Mouse (Mus musculus) heart, adult 8-10 months (tissue): ENCODE results near the gene Pde10a. TPM values are rescaled to one million over a fixed set of nuclear protein-coding genes. Genes with fewer than 3 reads are reported as not detected.

Source experiments
- DNase-seq: peaks from one replicate; pipeline ENCODE4 v3.0.0; 2022; ENCODE audit warnings: low spot score
- total RNA-seq, 4 experiments: library from RNA; stranded (reverse); gene quantifications; 2 replicates each; pipeline ENCODE4 v1.2.4; 2022

Pde10a gene
- total RNA-seq, 4 experiments from 2014 or later: 1.8 to 3.6 (median 2.8) TPM

DNA sequence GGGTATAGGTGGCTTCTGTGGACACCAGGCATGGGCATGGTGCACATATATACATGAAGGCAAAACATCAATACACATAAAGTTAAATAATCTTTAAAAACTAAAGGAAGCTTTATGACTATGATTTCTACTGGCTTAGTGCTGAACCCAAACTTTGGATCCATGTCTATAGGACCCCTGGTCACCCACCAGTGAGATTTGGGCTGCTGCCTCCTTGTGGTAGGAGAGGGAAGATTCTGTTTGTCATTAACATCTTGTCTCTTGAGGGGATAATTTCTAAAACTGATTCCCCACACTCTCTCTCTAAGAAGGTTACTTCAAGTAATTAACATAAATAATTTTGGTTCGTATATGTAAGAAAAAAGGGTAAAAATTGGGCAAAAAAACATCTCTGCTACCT lies 220.2 kb downstream of the Pde10a start:
- no peak for DNase-seq

DNA sequence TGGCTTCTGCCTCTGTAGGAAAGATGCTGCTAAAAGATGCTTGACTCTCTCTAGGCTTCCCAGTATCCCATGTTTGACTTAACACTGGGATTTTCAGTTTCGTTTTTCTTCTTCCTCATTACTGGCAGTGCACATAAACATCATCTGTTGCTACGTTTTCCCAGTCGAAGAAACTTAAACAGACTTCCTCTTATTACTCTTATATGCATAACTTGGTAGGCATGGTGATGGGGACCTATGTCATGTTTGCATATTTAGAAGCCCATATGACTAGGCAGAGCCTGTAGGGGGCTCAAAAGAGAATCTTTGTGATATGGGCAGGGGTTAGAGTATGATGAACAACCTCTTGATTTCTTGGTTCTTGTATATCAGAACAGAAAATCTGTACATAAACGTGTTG lies 224.3 kb downstream of the Pde10a start:
- no peak for DNase-seq

- no peak for DNase-seq
Measured at GRCm38 (mm10) chr17:8757576-8757975, 232.4 kb downstream of the Pde10a start.

DNA sequence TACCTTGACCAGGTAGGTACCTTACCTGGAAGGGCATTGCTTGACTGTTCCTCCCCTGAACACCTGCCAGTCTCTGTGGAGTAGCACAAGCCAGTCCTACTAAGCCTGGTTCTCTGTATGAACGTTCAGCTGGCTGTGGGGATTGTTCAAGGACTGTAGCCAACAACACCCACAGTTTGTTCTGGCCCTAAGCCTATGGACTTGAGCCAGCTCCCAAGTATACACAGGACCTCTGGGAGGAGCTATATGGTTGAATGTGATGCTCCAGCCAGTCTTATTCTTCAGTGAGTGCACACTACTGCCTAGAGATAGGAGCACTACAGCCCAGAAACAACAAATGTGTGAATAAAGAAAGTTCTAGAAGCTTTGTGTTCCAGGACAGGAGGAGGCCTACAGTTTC lies 238.1 kb downstream of the Pde10a start:
- no peak for DNase-seq

GRCm38 (mm10) chr17:8765987-8766576 lies 240.9 kb downstream of the Pde10a start:
- DNase-seq: no peak

GRCm38 (mm10) chr17:8769155-8769554 lies 244.0 kb downstream of the Pde10a start:
- DNase-seq: no peak

DNA sequence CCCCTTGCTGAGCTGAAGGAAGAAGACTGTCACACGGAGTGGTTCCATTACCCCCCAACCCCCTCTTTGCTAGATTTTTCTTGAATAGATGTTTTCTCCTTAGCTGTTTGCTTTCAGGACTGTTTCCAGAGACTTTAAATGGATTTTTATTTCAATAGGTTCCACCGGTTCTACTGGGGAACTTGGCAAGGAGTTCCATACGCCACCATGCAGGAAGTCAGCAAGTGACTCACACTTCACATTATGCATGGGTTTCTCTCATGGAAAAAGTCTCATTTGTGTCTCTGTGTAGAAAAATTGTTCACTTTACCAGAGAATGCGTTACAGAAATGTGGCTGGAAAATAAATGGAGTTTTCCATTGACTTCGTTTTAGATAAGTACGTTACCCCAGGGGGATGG lies 248.2 kb downstream of the Pde10a start:
- DNase-seq: no peak

DNA sequence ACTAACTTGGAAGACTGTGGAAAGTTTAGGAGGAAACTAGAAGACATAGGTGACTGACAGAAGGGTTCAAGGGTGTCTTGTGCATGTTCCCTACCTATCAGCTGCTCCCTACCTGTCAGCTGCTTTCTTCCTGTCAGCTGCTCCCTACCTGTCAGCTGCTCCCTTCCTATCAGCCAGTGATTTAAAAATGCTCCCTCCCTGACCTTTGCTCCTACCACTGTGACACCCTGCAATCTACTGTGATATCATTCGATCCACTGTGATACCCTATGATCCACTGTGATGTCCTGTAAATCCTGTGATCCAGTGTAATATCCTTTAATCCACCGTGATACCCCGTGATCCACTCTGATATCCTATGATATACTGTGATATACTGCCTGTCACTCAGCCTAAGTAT lies 249.1 kb downstream of the Pde10a start:
- no peak for DNase-seq

DNA sequence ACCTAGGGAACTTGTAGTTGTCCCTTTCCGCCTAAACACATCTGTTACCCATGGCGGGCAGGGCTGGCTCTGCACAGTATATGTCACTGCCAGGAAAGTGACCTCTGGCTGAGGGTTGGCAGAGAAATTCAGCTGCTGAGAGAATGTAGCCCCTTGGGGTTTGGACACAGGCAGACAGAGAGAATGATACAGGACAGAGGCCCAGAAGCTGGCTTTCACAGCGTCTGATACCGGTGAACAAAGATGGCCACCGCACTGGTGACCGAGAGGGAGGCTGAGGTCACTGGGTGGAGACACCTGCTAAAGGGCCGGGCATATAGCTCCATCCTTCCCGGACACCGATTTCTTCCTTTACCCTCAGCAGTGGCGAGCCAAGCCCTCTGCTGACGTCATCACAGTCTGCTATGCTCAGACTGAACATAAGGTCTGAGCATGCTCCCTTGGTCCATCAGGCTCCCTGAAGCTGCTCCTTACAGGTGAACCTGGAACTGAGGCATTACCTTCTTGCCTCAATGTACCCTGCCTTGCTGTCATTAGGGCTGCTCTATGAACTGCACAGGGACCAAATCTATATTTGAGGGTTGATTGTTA lies 250.5 kb downstream of the Pde10a start:
- no peak for DNase-seq

DNA sequence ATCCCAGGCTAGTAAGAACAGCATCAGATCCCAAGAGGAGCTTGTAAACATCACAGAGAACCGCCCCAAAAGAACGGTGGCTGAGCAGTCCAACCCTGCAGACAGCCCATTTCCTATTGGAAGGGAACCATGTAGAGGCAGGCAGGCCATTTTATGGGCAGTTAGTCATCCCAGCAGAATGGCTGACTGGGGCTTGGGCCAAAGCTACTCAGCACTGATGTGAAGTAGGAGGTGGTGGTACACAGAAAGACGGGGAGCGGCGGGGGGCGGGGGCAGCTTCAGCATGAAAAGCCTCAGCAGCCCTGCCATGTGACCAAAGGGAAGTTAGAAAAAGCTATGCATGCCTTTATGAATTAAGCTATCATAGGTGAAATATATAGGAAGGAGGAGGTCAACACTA lies 252.5 kb downstream of the Pde10a start:
- DNase-seq: no peak

GRCm38 (mm10) chr17:8778839-8779238 lies 253.7 kb downstream of the Pde10a start:
- DNase-seq: no peak

DNA sequence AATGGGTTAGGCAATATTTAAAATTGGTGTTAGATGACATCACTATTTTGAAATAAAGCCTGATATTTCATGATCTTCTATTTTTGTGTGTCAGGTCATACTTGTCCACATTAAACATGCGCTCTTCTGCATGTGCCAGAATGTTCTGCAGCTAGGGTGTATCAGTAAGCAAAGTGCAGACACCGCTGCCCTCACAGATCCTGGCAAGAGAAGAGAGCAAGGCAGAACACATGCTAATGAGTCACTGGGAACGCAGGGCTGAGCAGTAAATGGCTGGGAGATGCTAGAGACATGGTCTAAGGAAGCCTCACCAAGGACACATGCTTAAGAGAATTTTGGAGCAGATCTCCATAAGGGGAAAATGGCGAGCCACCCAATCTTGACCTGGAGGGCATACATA lies 255.3 kb downstream of the Pde10a start:
- DNase-seq: no peak

DNA sequence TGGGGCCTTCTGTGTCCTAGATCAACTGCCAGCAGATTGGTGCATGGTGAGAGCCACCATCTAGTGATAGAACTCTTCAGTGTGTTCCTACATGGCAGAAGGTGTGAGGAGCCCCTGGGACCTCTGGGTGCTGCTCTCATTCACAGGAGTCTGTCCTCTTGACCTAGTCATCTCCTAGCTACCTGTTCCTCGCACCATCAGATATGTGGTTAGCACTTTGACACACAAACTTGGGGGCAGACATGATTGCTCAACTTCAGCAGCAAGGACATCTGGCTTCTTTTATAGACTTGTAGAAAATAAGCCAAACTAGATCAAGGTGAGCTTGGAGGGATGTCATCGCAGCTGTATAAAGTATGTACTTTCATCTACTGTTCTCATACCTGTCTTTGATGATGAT lies 255.9 kb downstream of the Pde10a start:
- no peak for DNase-seq

DNA sequence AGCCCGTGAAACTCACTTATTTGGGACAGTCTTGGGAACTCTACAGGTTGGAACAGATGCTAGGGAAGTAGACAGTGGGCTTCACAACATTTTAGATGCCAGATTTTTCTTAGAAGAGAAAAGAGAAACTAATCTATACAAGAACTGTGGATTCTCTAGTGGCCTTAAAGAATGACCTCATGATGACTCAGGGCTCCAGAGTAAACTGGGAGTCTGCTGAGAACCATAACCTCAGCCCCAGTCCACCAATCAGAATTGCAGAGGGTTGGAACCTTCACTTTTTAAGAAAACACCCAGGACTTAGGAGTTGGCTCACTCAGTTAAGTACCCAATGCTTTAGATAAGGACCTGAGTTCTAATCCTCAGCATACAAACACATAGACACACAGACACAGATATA lies 256.4 kb downstream of the Pde10a start:
- DNase-seq: no peak

DNA sequence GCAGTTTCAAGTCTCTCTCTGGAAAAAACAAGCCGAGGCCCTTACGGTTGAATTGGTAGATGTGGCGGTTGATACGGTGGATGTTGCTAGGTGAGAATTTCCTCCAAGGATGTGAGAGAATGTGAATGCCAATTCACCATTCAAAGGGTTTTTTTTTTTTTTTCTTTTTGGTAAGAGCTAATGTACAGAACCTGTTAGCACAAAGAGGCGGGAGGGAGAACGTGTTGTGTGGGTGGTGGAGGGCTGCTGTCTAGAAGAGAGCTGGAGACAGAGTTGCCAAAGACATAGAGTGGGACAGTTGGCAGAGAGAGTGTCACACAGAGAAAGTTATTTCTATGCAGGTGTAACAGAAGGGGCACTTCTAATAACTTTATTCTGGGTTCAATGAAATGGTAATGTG lies 260.7 kb downstream of the Pde10a start:
- DNase-seq: no peak

- no peak for DNase-seq
Measured at GRCm38 (mm10) chr17:8786484-8786883, 261.3 kb downstream of the Pde10a start.

GRCm38 (mm10) chr17:8787762-8788161 lies 262.6 kb downstream of the Pde10a start:
- no peak for DNase-seq

- DNase-seq: no peak
Measured at GRCm38 (mm10) chr17:8791561-8791960, 266.4 kb downstream of the Pde10a start.

DNA sequence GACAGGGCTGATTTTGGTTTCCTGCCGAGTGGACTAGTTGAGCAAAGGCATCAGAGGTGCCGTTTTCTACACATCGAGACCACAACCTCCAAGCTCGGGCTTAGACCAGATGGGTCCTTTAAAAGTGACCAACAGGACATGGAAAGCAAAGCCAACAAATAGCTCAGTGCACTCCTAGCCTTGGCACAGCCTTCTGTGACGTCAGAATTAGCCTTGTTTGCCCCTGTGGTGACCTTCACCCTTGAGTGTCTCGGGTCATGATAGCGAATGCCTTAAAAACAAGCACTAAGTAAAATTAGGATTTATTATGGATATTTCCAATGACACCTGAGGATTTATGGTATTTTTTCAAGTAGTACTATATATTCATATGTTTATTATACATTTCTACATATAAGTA lies 267.4 kb downstream of the Pde10a start:
- DNase-seq: no peak

GRCm38 (mm10) chr17:8797624-8798023 lies 272.5 kb downstream of the Pde10a start:
- no peak for DNase-seq

- no peak for DNase-seq
Measured at GRCm38 (mm10) chr17:8798531-8799295, 273.5 kb downstream of the Pde10a start.

DNA sequence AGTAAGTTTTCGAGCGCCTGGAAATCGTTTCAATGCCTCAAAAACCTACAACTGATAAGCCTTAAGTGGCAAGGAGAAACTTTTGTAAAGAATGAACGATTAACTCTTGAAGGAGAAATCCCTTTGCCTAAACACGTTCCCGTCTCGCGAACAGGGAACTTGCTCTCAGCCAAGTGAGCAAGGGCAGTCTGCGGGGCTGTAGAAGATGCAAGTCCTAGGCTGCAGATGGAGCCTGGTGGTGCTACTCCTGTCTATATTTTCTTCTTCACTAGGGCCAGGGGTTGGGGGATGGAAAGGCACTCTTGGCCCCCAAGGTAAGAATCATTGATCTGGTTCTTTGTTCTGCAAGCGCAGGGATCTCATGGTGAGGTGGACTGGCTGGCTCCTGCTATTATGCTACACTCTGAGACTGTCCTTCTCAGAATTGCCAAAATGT lies 274.1 kb downstream of the Pde10a start:
- DNase-seq: no peak

DNA sequence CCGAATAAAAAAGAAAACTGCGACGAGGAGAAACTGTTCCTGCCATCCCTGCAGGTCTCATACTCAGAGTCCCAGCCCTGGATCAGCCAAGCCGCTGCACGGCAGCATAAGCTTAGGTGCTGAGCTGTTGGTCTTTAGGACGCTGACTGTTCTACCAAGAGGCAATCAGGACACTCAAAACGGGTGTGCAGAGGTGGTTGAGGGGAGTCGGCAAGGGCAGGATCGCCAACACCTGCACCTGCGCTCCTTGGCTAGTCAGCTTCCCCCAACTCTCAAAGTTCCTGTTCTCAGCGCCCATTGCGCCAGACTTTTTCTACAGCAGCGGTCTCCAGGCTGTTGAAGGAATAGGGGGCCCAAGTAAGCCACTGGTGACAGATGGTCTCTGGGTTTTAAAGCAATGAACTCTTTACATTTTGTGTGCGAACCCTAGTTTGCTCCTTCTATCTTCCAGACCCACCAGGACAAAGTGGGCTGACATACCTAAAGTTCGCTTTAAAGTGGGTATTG lies 274.8 kb downstream of the Pde10a start:
- DNase-seq: no peak
